Mouse (Mus musculus): ENCODE data around the gene Cul1. TPM values are rescaled to one million over a fixed set of nuclear protein-coding genes. Genes with fewer than 3 reads are reported as not detected.

Cul1 gene
- total and polyA plus RNA-seq, 2 experiments from 2014 or later = 78.5 to 148 TPM

DNA sequence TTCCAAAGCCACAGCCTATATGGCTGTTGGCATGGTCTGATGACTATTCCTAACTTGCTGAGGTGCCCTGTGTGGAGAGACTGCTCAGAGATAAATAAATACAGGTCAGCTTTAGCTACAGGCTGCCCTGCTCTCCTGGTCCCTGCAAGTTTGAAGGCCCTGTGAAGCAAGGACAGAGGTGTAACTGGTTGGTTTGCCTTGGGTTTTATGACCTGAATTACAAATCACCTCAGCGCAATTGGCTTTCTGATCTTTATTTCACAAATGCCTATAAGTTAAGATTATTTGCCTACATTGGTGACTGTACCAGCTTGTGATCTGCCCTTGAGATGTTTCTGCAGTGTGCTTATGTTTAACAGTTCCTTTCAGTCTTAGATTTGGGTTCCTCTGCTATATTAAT, 28.8 kb downstream of the Cul1 start:
- no peak overlapping the region for H3K9ac ChIP-seq (replicated peaks; ENCODE audit: low read depth, low read length)
- H3K36me3 ChIP-seq (replicated peaks; ENCODE audit: control insufficient read depth, insufficient read depth, low read length) = peaks cover 8% of the 10 kb centered on the region; the same call in 1 of the 2 replicates
- TF ChIP-seq CTCF (IDR thresholded peaks at IDR 0.05; ENCODE audit: low read depth) = no peak
- TF ChIP-seq EP300 (IDR thresholded peaks at IDR 0.05; ENCODE audit: low read depth) = no peak
- H3K9me3 ChIP-seq (replicated peaks; ENCODE audit: control insufficient read depth, low read length) = no peaks in the 10 kb centered on the region
- 91% methylated on average over 1 of the region's 1 CpGs for WGBS
- no peak overlapping the region for H3K4me2 ChIP-seq (ENCODE audit: low read depth, low read length)
- H3K4me1 ChIP-seq (ENCODE audit: control insufficient read depth, insufficient read depth) = no peaks in the 10 kb centered on the region
- ATAC-seq (ENCODE audit: insufficient read depth, low read depth) (no peak), DNase-seq (ENCODE audit: low spot score) (no peak)
- no peaks in the 10 kb centered on the region for H3K27me3 ChIP-seq (ENCODE audit: control insufficient read depth, insufficient read depth, low read length)
- no peak overlapping the region for H3K4me3 ChIP-seq (ENCODE audit: low read depth, low read length)
- no peak overlapping the region for H3K27ac ChIP-seq (ENCODE audit: low read depth)

- 0 out of 2 replicates have a peak, but pooled peaks cover 16% of the 10 kb centered on the region for H3K36me3 ChIP-seq (replicated peaks; ENCODE audit: control insufficient read depth, insufficient read depth, low read length)
- H3K4me2 ChIP-seq (ENCODE audit: low read depth, low read length) = no peak overlapping the region
- no peak for TF ChIP-seq CTCF (IDR thresholded peaks at IDR 0.05; ENCODE audit: low read depth)
- no peak for TF ChIP-seq EP300 (IDR thresholded peaks at IDR 0.05; ENCODE audit: low read depth)
- no peak overlapping the region for H3K27ac ChIP-seq (ENCODE audit: low read depth)
- H3K9me3 ChIP-seq (replicated peaks; ENCODE audit: control insufficient read depth, low read length) = no peaks in the 10 kb centered on the region
- H3K4me1 ChIP-seq (ENCODE audit: control insufficient read depth, insufficient read depth) = no peaks in the 10 kb centered on the region
- no peak for ATAC-seq (ENCODE audit: insufficient read depth, low read depth)
- no peak overlapping the region for H3K4me3 ChIP-seq (ENCODE audit: low read depth, low read length)
- no peaks in the 10 kb centered on the region for H3K27me3 ChIP-seq (ENCODE audit: control insufficient read depth, insufficient read depth, low read length)
- WGBS = 84% methylated on average over 4 of the region's 4 CpGs
- no peak overlapping the region for H3K9ac ChIP-seq (replicated peaks; ENCODE audit: low read depth, low read length)
- DNase-seq (ENCODE audit: low spot score) = no peak
These were observed 41.4 kb downstream of the Cul1 start for GRCm38 (mm10) chr6:47494562-47494961.

- H3K4me1 ChIP-seq (ENCODE audit: control insufficient read depth, insufficient read depth) = no peaks in the 10 kb centered on the region
- ATAC-seq (ENCODE audit: insufficient read depth, low read depth) (no peak), DNase-seq (ENCODE audit: low spot score) (no peak)
- no peak overlapping the region for H3K4me2 ChIP-seq (ENCODE audit: low read depth, low read length)
- H3K4me3 ChIP-seq (ENCODE audit: low read depth, low read length) = no peak overlapping the region
- no peak for TF ChIP-seq CTCF (IDR thresholded peaks at IDR 0.05; ENCODE audit: low read depth)
- TF ChIP-seq EP300 (IDR thresholded peaks at IDR 0.05; ENCODE audit: low read depth) = no peak
- no peaks in the 10 kb centered on the region for H3K9me3 ChIP-seq (replicated peaks; ENCODE audit: control insufficient read depth, low read length)
- whole genome bisulfite sequencing = 62% methylated on average over 2 of the region's 2 CpGs
- peaks cover 95% of the 10 kb centered on the region for H3K36me3 ChIP-seq (replicated peaks; ENCODE audit: control insufficient read depth, insufficient read depth, low read length)
- H3K27ac ChIP-seq (ENCODE audit: low read depth) = no peak overlapping the region
- H3K9ac ChIP-seq (replicated peaks; ENCODE audit: low read depth, low read length) = no peak overlapping the region
- H3K27me3 ChIP-seq (ENCODE audit: control insufficient read depth, insufficient read depth, low read length) = no peaks in the 10 kb centered on the region
These were observed 66.8 kb downstream of the Cul1 start for GRCm38 (mm10) chr6:47520030-47520429.

- H3K36me3 ChIP-seq (replicated peaks; ENCODE audit: control insufficient read depth, insufficient read depth, low read length) = peaks cover 94% of the 10 kb centered on the region
These were observed 69.2 kb downstream of the Cul1 start for GRCm38 (mm10) chr6:47522431-47522830.

DNA sequence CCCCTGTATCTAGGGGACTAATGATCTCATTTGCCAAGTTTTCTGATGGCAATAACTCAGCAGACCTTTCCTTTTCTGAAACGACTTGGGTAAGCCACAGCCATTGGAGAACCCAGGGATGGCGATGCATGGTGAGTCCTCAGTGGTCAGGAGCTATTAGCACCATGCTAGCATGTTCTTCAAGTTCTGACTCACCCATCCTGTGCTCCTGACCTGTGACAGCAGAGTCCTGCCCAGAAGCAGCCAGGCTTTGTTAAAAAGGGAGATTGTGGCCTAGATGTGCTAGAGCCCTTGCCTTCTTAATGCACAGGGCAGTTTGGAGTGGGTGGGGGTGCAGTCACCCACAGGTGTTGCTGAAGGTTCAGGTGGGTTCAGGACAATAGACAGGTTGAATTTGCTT, 71.8 kb downstream of the Cul1 start:
- no peak for ATAC-seq (ENCODE audit: insufficient read depth, low read depth)
- WGBS = 86% methylated on average over 2 of the region's 2 CpGs
- Histone ChIP-seq H3K4me1 (ENCODE audit: control insufficient read depth, insufficient read depth) (no peaks in the 10 kb centered on the region), H3K36me3 (replicated peaks; ENCODE audit: control insufficient read depth, insufficient read depth, low read length) (peaks cover 95% of the 10 kb centered on the region), H3K27me3 (ENCODE audit: control insufficient read depth, insufficient read depth, low read length) (no peaks in the 10 kb centered on the region), H3K9ac (replicated peaks; ENCODE audit: low read depth, low read length) (no peak overlapping the region), H3K9me3 (replicated peaks; ENCODE audit: control insufficient read depth, low read length) (no peaks in the 10 kb centered on the region), H3K27ac (ENCODE audit: low read depth) (no peak overlapping the region), H3K4me3 (ENCODE audit: low read depth, low read length) (no peak overlapping the region), H3K4me2 (ENCODE audit: low read depth, low read length) (no peak overlapping the region)
- TF ChIP-seq EP300 (IDR thresholded peaks at IDR 0.05; ENCODE audit: low read depth) = no peak
- no peak for TF ChIP-seq CTCF (IDR thresholded peaks at IDR 0.05; ENCODE audit: low read depth)
- DNase-seq (ENCODE audit: low spot score) = no peak

More at GRCm38 (mm10) chr6:47522431-47522830, 69.2 kb downstream of the Cul1 start:
- Histone ChIP-seq H3K27ac (ENCODE audit: low read depth) (no peak overlapping the region), H3K4me3 (ENCODE audit: low read depth, low read length) (no peak overlapping the region), H3K9me3 (replicated peaks; ENCODE audit: control insufficient read depth, low read length) (no peaks in the 10 kb centered on the region), H3K4me1 (ENCODE audit: control insufficient read depth, insufficient read depth) (no peaks in the 10 kb centered on the region), H3K4me2 (ENCODE audit: low read depth, low read length) (no peak overlapping the region), H3K9ac (replicated peaks; ENCODE audit: low read depth, low read length) (no peak overlapping the region), H3K27me3 (ENCODE audit: control insufficient read depth, insufficient read depth, low read length) (no peaks in the 10 kb centered on the region)
- TF ChIP-seq CTCF (IDR thresholded peaks at IDR 0.05; ENCODE audit: low read depth) (no peak), EP300 (IDR thresholded peaks at IDR 0.05; ENCODE audit: low read depth) (no peak)
- DNase-seq (ENCODE audit: low spot score) (no peak), ATAC-seq (ENCODE audit: insufficient read depth, low read depth) (no peak)
- WGBS = 91% methylated on average over 3 of the region's 3 CpGs

DNA sequence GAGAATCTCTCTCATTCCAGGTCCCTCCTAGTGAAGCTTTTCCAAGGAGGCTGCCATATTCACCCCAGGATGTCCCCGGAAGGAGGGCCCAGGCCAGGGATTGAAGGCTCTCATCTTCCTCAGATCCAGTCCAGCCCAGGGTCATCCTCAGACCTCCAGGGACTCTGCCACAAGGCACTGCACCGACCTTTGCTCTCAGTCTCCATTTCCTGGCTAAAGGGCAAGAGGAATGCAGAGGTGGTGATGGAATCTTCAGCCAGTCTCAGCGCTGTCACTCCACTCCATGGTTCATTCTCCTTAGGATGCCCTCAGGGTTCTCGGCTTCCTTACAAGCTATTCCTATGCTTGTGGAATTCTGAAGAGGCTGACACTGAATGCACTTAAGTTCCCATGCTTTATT, 73.2 kb downstream of the Cul1 start:
- no peaks in the 10 kb centered on the region for H3K4me1 ChIP-seq (ENCODE audit: control insufficient read depth, insufficient read depth)
- 73% methylated on average over 4 of the region's 4 CpGs for WGBS
- ATAC-seq (ENCODE audit: insufficient read depth, low read depth) (no peak), DNase-seq (ENCODE audit: low spot score) (no peak)
- H3K36me3 ChIP-seq (replicated peaks; ENCODE audit: control insufficient read depth, insufficient read depth, low read length) = peaks cover 97% of the 10 kb centered on the region
- TF ChIP-seq CTCF (IDR thresholded peaks at IDR 0.05; ENCODE audit: low read depth) = no peak
- TF ChIP-seq EP300 (IDR thresholded peaks at IDR 0.05; ENCODE audit: low read depth) = no peak
- H3K4me2 ChIP-seq (ENCODE audit: low read depth, low read length) = no peak overlapping the region
- no peaks in the 10 kb centered on the region for H3K9me3 ChIP-seq (replicated peaks; ENCODE audit: control insufficient read depth, low read length)
- H3K27ac ChIP-seq (ENCODE audit: low read depth) = no peak overlapping the region
- no peaks in the 10 kb centered on the region for H3K27me3 ChIP-seq (ENCODE audit: control insufficient read depth, insufficient read depth, low read length)
- H3K4me3 ChIP-seq (ENCODE audit: low read depth, low read length) = no peak overlapping the region
- no peak overlapping the region for H3K9ac ChIP-seq (replicated peaks; ENCODE audit: low read depth, low read length)
